14 mouse cellular contexts compared by ENCODE assay signal in genomic region chr17:75478836-75479235, GRCm38 (mm10).
"Had no signal": no experiment of that assay in that cellular context is flagged by ENCODE, and none has a peak within 500 bp of the region (broad histone marks: within the 10 kb centered on the region; RNA-seq: fewer than 3 reads in every experiment).

No protein-coding gene starts in this region.

- H3K4me1 ChIP-seq: limb, embryonic 13.5 days; midbrain, embryonic 15.5 days; neural tube, embryonic 13.5 days had no signal

- H3K27ac ChIP-seq: limb, embryonic 13.5 days; liver, embryonic 14.5 days; midbrain, embryonic 15.5 days; neural tube, embryonic 13.5 days; stomach, postnatal 0 days had no signal

- H3K4me3 ChIP-seq: limb, embryonic 13.5 days; megakaryocyte, embryonic 14.5 days; midbrain, embryonic 15.5 days; neural tube, embryonic 13.5 days had no signal

- DNase-seq: kidney, adult 8-10 months; kidney, postnatal 36 days; left cerebral cortex, postnatal 4 days; lung, adult 18-20 months; right cerebral cortex, adult 18-20 months; right cerebral cortex, postnatal 25 days; thymus, postnatal 4 days had no signal

- H3K36me3 ChIP-seq: limb, embryonic 13.5 days; midbrain, embryonic 15.5 days; neural tube, embryonic 13.5 days had no signal

- H3K27me3 ChIP-seq: limb, embryonic 13.5 days; megakaryocyte, embryonic 14.5 days; midbrain, embryonic 15.5 days; neural tube, embryonic 13.5 days had no signal

- H3K9ac ChIP-seq: limb, embryonic 13.5 days; liver, embryonic 14.5 days; midbrain, embryonic 15.5 days; neural tube, embryonic 13.5 days had no signal

- H3K9me3 ChIP-seq: limb, embryonic 13.5 days; midbrain, embryonic 15.5 days; neural tube, embryonic 13.5 days had no signal

- H3K4me2 ChIP-seq: limb, embryonic 13.5 days; midbrain, embryonic 11.5 days; midbrain, embryonic 15.5 days; neural tube, embryonic 13.5 days had no signal

- ATAC-seq: midbrain, embryonic 15.5 days had no signal
